Mouse (Mus musculus): ENCODE data around the gene Pkhd1.

- TF ChIP-seq POLR2A (IDR thresholded peaks at IDR 0.05; ENCODE audit: extremely low read depth, insufficient read depth, low read length): no peak
- TF ChIP-seq CTCF (IDR thresholded peaks at IDR 0.05; ENCODE audit: low read depth, low read length): no peak
These were observed 273.2 kb downstream of the Pkhd1 start for GRCm38 (mm10) chr1:20344651-20345050.
